Mouse (Mus musculus) fibroblast of lung, adult 2 months (primary cell): ENCODE measurements at regions not wholly inside any gene's neighbourhood (a gene's known extent, or its start where the extent isn't known, plus 50 kb on each side); places are given as distances from the start of the nearest gene placed in this dataset.

ENCODE experiments used
- DNase-seq: peaks from one replicate; pipeline ENCODE4 v3.0.0-alpha.2; 2011; ENCODE audit warnings: low read depth

GRCm38 (mm10) chr2:50535085-50535878, 238.7 kb upstream of the Mmadhc start:
- DNase-seq = no peak

GRCm38 (mm10) chr2:50533702-50534101, 237.1 kb upstream of the Mmadhc start:
- no peak for DNase-seq

GRCm38 (mm10) chr2:50527425-50527824, 230.8 kb upstream of the Mmadhc start:
- DNase-seq = no peak

GRCm38 (mm10) chr2:50524838-50525615, 228.4 kb upstream of the Mmadhc start:
- no peak for DNase-seq

- DNase-seq = no peak
These were observed 223.6 kb upstream of the Mmadhc start for GRCm38 (mm10) chr2:50520169-50520568.

- no peak for DNase-seq
These were observed 222.5 kb upstream of the Mmadhc start for GRCm38 (mm10) chr2:50519129-50519504.

GRCm38 (mm10) chr2:50518371-50519128, 221.9 kb upstream of the Mmadhc start:
- DNase-seq = no peak

GRCm38 (mm10) chr2:50513276-50513675, 216.7 kb upstream of the Mmadhc start:
- DNase-seq = no peak

- DNase-seq = no peak
These were observed 202.1 kb upstream of the Mmadhc start for GRCm38 (mm10) chr2:50498713-50499112.

GRCm38 (mm10) chr2:50496057-50496433, 199.4 kb upstream of the Mmadhc start:
- DNase-seq = no peak

GRCm38 (mm10) chr2:50495141-50496056, 198.8 kb upstream of the Mmadhc start:
- DNase-seq = no peak

- DNase-seq = no peak
These were observed 197.2 kb upstream of the Mmadhc start for GRCm38 (mm10) chr2:50493597-50494335.

GRCm38 (mm10) chr2:50463799-50464198, 167.2 kb upstream of the Mmadhc start:
- DNase-seq = peak; percentile 75

GRCm38 (mm10) chr2:50462378-50462777, 165.8 kb upstream of the Mmadhc start:
- DNase-seq = no peak

GRCm38 (mm10) chr2:50456654-50457053, 160.1 kb upstream of the Mmadhc start:
- no peak for DNase-seq

GRCm38 (mm10) chr2:50448117-50448516, 151.5 kb upstream of the Mmadhc start:
- DNase-seq = no peak

GRCm38 (mm10) chr2:50445963-50446485, 149.4 kb upstream of the Mmadhc start:
- DNase-seq = no peak

- DNase-seq = no peak
These were observed 143.7 kb upstream of the Mmadhc start for GRCm38 (mm10) chr2:50440333-50440732.

- no peak for DNase-seq
These were observed 136.6 kb upstream of the Mmadhc start for GRCm38 (mm10) chr2:50433166-50433565.

- DNase-seq = no peak
These were observed 128.6 kb upstream of the Mmadhc start for GRCm38 (mm10) chr2:50425151-50425550.

GRCm38 (mm10) chr2:50419648-50420047, 123.0 kb upstream of the Mmadhc start:
- no peak for DNase-seq
